Mouse (Mus musculus): ENCODE measurements around the gene Ephb4.

Ephb4 gene

GRCm38 (mm10) chr5:137349384-137350204, at the start of gene Ephb4:
Ephb4 (plus strand) TSS chr5:137350109.
- no peak for DNase-seq (ENCODE audit: extremely low read depth, low read depth)

GRCm38 (mm10) chr5:137301253-137301652, 48.7 kb upstream of the Ephb4 start:
- DNase-seq (ENCODE audit: extremely low read depth, low read depth) = no peak

GRCm38 (mm10) chr5:137303609-137304008, 46.3 kb upstream of the Ephb4 start:
- no peak for DNase-seq (ENCODE audit: extremely low read depth, low read depth)

- no peak for DNase-seq (ENCODE audit: extremely low read depth, low read depth)
Observed at GRCm38 (mm10) chr5:137304165-137304564, 45.7 kb upstream of the Ephb4 start.

- no peak for DNase-seq (ENCODE audit: extremely low read depth, low read depth)
Observed at GRCm38 (mm10) chr5:137304816-137305215, 45.1 kb upstream of the Ephb4 start.

GRCm38 (mm10) chr5:137305822-137306221, 44.1 kb upstream of the Ephb4 start:
- no peak for DNase-seq (ENCODE audit: extremely low read depth, low read depth)

- no peak for DNase-seq (ENCODE audit: extremely low read depth, low read depth)
Observed at GRCm38 (mm10) chr5:137306439-137307005, 43.4 kb upstream of the Ephb4 start.

GRCm38 (mm10) chr5:137307071-137307912, 42.6 kb upstream of the Ephb4 start, which contains the start of gene Srrt:
Srrt (minus strand) TSS chr5:137307674.
- peak; percentile 97 for DNase-seq (ENCODE audit: extremely low read depth, low read depth)

- DNase-seq (ENCODE audit: extremely low read depth, low read depth) = no peak
Observed at GRCm38 (mm10) chr5:137308356-137308755, 41.6 kb upstream of the Ephb4 start.

- no peak for DNase-seq (ENCODE audit: extremely low read depth, low read depth)
Observed at GRCm38 (mm10) chr5:137313466-137314192, 36.3 kb upstream of the Ephb4 start.

- DNase-seq (ENCODE audit: extremely low read depth, low read depth) = no peak
Observed at GRCm38 (mm10) chr5:137314193-137315083, 35.5 kb upstream of the Ephb4 start, which contains the start of gene Trip6. Trip6 (minus strand) TSS chr5:137314404.

GRCm38 (mm10) chr5:137315084-137315903, 34.6 kb upstream of the Ephb4 start:
- DNase-seq (ENCODE audit: extremely low read depth, low read depth) = no peak

- no peak for DNase-seq (ENCODE audit: extremely low read depth, low read depth)
Observed at GRCm38 (mm10) chr5:137317361-137317760, 32.5 kb upstream of the Ephb4 start.

- DNase-seq (ENCODE audit: extremely low read depth, low read depth) = no peak
Observed at GRCm38 (mm10) chr5:137318570-137318969, 31.3 kb upstream of the Ephb4 start.

- DNase-seq (ENCODE audit: extremely low read depth, low read depth) = no peak
Observed at GRCm38 (mm10) chr5:137320996-137321395, 28.9 kb upstream of the Ephb4 start.

- no peak for DNase-seq (ENCODE audit: extremely low read depth, low read depth)
Observed at GRCm38 (mm10) chr5:137330910-137331309, 19.0 kb upstream of the Ephb4 start.

GRCm38 (mm10) chr5:137332857-137333511, 16.9 kb upstream of the Ephb4 start:
- DNase-seq (ENCODE audit: extremely low read depth, low read depth) = peak; percentile 21

GRCm38 (mm10) chr5:137333512-137334174, 16.3 kb upstream of the Ephb4 start, which contains the start of gene Slc12a9:
Slc12a9 (minus strand) TSS chr5:137333597.
- DNase-seq (ENCODE audit: extremely low read depth, low read depth) = peak; percentile 70

All from MEL-GATA-1-ER (cell line).